Mouse (Mus musculus) liver, adult (tissue): ENCODE measurements around the gene Jag1.

ENCODE experiments used
- GATA4 ChIP-seq: IDR thresholded peaks from 2 replicates; pipeline ENCODE4 v1.6.1; 2014; ENCODE audit warnings: mild to moderate bottlenecking, low read length; ENCODE audit not compliant: insufficient replicate concordance

Jag1 gene

GRCm38 (mm10) chr2:137082896-137083620 is 33.4 kb downstream of the Jag1 start:
- no peak for TF ChIP-seq GATA4

GRCm38 (mm10) chr2:137081001-137081400 is 35.4 kb downstream of the Jag1 start:
- no peak for TF ChIP-seq GATA4

GRCm38 (mm10) chr2:137080468-137080867 is 36.0 kb downstream of the Jag1 start:
- no peak for TF ChIP-seq GATA4

- no peak for TF ChIP-seq GATA4
These were observed 36.6 kb downstream of the Jag1 start for GRCm38 (mm10) chr2:137079721-137080320.

- TF ChIP-seq GATA4 = no peak
These were observed 37.7 kb downstream of the Jag1 start for GRCm38 (mm10) chr2:137078771-137079170.

- TF ChIP-seq GATA4 = no peak
These were observed 42.2 kb downstream of the Jag1 start for GRCm38 (mm10) chr2:137074313-137074620.

GRCm38 (mm10) chr2:137073473-137074312 is 42.8 kb downstream of the Jag1 start:
- TF ChIP-seq GATA4 = no peak

GRCm38 (mm10) chr2:137067479-137068110 is 48.8 kb downstream of the Jag1 start:
- TF ChIP-seq GATA4 = no peak

- TF ChIP-seq GATA4 = no peak
These were observed 51.9 kb downstream of the Jag1 start for GRCm38 (mm10) chr2:137064513-137064912.

GRCm38 (mm10) chr2:137063829-137064228 is 52.6 kb downstream of the Jag1 start:
- no peak for TF ChIP-seq GATA4

GRCm38 (mm10) chr2:137049906-137050305 is 66.5 kb downstream of the Jag1 start:
- no peak for TF ChIP-seq GATA4

GRCm38 (mm10) chr2:137049367-137049766 is 67.1 kb downstream of the Jag1 start:
- no peak for TF ChIP-seq GATA4

- no peak for TF ChIP-seq GATA4
These were observed 72.3 kb downstream of the Jag1 start for GRCm38 (mm10) chr2:137044122-137044521.
